Mouse (Mus musculus) erythroblast, embryonic 14.5 days (primary cell): ENCODE measurements around the gene Rfx2.

Source experiments
- GATA1 ChIP-seq: IDR thresholded peaks from 2 replicates; pipeline ENCODE4 v1.6.1; 2012; ENCODE audit warnings: low read length, inconsistent platforms, mixed read lengths
- TAL1 ChIP-seq: IDR thresholded peaks from 3 replicates; pipeline ENCODE4 v1.6.1; 2012; ENCODE audit warnings: low read length, inconsistent platforms, mixed read lengths

DNA sequence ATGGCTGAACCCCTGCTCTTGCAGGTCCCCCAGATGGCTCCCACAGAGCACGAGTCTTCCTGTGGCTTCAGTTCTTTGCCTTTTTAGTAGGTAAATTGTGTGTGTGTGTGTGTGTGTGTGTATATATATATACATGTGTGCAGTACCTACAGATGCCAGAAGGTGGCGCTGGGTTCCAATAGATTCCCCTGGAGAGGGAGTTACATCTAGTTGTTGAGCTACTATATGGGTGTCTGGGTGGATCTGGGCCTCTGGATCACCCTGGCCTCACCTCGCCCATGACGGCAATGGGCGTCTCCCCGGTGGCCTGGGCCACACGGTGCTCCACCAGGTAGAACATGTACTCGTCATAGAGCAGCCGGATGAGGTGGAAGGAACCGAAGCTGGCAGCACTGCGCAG is 53.2 kb downstream of the Rfx2 start:
- TF ChIP-seq TAL1 (no peak), GATA1 (no peak)
